Mouse (Mus musculus) 3134 (cell line): Measurements from ENCODE around the gene Ranbp10.
"Not testable (repeated sequence)": the region's sequence is repeated elsewhere in the genome, so short reads cannot be mapped to it uniquely, and the experiment has no call there.

ENCODE experiments used
- DNase-seq: peaks from one replicate; pipeline ENCODE4 v3.0.0-alpha.2; 2011; ENCODE audit warnings: low spot score; ENCODE audit not compliant: insufficient read length; ENCODE audit errors: extremely low read depth

Ranbp10 gene

GRCm38 (mm10) chr8:105836991-105837390, 9.8 kb upstream of the Ranbp10 start:
- no peak for DNase-seq

GRCm38 (mm10) chr8:105835318-105835717, 8.2 kb upstream of the Ranbp10 start:
- DNase-seq: peak; percentile 60

- not testable (repeated sequence) for DNase-seq
These were observed 6.6 kb upstream of the Ranbp10 start for GRCm38 (mm10) chr8:105833740-105834139.

DNA sequence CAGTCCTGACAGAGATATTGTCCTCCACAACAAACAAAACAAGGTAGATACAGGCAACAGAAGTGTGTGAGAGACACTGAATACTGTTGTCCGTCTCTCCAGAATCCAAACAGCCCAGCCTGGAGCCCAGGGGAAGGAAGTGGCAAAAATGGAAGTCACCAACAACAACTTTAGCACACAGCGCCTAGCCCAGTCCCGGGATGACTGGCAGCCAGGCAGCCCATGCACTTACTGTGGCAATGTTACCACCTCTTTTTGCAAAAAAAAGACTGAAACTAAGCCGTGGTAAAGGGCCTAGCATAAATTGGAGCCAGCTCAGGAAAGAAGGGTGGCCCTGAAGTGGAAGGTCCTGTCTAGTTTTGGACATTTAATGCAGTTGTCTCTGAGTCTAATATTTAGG, 771 bp downstream of the Ranbp10 start:
- no peak for DNase-seq

GRCm38 (mm10) chr8:105825506-105825905, 1.6 kb downstream of the Ranbp10 start:
- DNase-seq: no peak

- no peak for DNase-seq
These were observed 6.2 kb downstream of the Ranbp10 start for GRCm38 (mm10) chr8:105820925-105821324.

- no peak for DNase-seq
These were observed 7.5 kb downstream of the Ranbp10 start for GRCm38 (mm10) chr8:105819659-105820058.

DNA sequence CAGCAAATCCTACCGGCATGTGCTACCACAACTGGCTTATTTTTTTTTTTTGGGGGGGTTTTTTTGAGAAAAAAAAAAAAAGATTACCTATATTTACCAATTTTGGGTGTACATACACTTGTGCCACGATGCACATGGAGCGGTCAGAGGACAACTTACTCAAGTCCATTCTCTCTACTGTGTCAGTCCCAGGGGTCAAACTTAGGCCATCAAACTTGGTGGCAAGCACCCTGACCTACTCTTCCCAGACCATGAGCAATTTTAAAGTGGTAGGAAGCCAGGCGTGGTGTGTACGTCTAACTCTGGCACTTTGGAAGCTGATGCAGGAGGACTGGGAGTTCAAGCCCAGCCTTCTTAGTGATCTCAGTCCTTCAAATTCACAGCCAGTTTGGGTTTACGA, 13.9 kb downstream of the Ranbp10 start:
- DNase-seq: no peak

DNA sequence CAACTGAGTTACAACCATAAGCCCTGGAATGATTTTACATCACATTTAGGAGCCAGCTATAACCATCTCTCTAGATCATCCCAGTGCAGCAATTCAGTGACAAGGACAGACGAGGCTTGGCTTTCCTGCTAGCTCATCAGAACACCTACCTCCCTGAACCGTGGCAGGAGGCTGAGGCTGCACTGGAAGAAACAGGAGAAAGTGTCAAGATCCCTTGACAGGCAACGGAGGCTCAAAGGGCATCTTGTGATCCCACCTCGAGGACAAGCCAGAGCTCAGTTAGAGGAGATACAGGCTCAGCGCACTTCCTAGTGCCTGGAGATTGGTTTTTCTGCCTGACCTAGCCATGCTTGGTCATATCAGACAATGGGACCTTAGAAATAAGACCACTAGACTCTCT, 14.6 kb downstream of the Ranbp10 start:
- no peak for DNase-seq

DNA sequence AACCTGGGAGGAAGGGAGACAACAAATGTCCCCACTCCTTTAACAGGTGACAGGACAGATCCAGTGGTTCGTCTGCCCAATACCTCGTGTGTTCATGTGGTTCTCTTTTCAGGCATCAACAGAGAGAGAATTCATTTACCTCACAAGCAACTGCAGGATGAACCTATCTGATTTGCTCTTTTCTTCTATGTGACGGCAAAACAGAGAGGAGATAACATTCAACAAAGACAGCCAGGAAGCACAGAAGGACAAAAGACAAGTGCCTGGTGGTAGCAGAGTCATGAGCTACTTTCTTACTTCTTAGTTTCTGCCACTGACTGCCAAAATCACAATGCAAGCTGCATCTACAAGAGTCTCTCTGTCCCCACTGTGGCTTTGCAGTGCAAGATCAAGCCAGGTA, 15.6 kb downstream of the Ranbp10 start:
- no peak for DNase-seq

GRCm38 (mm10) chr8:105811061-105811460, 16.1 kb downstream of the Ranbp10 start:
- DNase-seq: no peak

DNA sequence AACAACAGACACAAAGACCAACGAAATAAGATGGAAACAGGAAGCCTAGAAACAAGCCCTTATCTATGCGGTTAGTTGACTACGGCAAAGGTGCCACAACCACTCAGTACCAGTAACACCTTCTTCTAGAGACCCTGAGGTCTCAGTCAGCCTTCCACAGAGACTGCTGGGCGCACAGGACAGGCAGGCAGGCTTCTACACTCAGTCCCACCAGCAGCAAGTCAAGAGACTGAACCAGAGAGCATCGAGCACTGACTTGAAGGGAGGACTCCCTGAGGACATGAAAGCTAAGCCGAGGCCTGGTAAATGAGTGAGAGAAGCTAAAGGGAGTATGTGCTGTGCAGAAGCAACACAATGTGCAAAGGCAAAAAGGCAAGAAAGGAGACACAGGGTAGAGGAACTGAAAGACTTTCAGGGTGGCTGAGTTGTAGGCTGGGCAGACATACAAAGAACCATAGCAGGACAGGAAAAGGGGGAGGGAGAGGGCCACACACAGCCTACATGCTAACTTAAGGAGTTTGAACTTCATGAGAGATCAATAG, 16.8 kb downstream of the Ranbp10 start:
- DNase-seq: no peak

- DNase-seq: peak; percentile 54
These were observed 18.7 kb downstream of the Ranbp10 start for GRCm38 (mm10) chr8:105808480-105808879.

- no peak for DNase-seq
These were observed 19.4 kb downstream of the Ranbp10 start for GRCm38 (mm10) chr8:105807766-105808165.

DNA sequence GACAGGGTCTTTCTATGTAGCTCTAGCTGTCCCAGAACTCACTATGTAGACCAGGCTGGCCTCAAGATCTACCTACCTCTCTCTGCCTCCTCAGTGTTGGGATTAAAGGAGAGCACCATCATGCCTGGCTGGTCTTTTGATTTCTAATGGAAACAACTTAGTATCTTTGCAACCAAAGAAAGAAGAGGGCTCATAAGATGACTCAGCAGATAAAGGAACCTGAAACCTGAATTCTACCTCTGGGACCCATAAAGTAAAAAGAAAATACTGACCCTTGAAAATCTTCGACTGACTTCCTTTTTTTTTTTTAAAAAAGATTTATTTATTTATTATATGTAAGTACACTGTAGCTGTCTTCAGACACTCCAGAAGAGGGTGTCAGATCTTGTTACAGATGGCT, 21.2 kb downstream of the Ranbp10 start:
- no peak for DNase-seq

DNA sequence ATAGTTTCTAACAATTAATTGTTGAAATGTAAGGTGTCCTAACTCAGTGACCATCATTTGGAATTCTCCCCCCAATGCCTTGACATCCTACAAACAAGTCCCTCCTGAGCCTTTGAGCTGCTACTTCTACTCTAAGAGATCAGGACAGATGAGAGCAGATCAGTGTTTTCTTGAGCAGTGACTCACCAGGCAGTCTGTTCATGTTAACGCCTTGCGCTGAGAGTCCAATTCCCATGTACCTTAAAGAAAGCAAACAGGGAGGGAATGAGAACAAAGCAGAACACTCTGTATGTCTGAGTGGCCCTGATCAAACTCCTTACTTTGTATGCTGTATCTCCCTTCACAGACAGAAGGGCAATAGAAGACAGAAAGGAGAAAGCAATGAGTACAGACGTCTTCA, 21.8 kb downstream of the Ranbp10 start:
- no peak for DNase-seq

- DNase-seq: no peak
These were observed 22.4 kb downstream of the Ranbp10 start for GRCm38 (mm10) chr8:105804797-105805196.

GRCm38 (mm10) chr8:105801153-105801904, 25.8 kb downstream of the Ranbp10 start:
- DNase-seq: no peak

- no peak for DNase-seq
These were observed 27.9 kb downstream of the Ranbp10 start for GRCm38 (mm10) chr8:105799091-105799812.

DNA sequence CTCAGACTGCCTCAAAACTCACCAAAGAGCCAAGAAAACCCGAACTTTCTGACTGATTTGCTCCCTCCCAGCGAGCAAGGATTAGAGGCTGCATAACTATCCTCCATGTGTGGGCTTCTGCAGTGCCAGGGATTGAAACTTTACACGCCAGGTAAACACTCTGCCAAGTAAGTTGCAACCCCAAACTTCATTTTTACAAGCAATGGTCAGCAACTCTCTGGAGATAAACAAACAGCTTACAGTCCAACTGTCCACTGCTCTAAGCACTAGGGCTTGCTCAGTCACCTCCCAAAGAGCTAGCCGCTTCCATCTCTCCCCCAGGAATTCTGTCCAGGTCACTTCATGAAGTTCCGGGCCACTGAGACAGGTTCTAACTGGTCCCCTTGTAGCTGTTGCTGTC, 28.7 kb downstream of the Ranbp10 start:
- no peak for DNase-seq

- no peak for DNase-seq
These were observed 31.4 kb downstream of the Ranbp10 start for GRCm38 (mm10) chr8:105795785-105796184.
